8 mouse cellular contexts compared by ENCODE assay signal in the genomic region with DNA sequence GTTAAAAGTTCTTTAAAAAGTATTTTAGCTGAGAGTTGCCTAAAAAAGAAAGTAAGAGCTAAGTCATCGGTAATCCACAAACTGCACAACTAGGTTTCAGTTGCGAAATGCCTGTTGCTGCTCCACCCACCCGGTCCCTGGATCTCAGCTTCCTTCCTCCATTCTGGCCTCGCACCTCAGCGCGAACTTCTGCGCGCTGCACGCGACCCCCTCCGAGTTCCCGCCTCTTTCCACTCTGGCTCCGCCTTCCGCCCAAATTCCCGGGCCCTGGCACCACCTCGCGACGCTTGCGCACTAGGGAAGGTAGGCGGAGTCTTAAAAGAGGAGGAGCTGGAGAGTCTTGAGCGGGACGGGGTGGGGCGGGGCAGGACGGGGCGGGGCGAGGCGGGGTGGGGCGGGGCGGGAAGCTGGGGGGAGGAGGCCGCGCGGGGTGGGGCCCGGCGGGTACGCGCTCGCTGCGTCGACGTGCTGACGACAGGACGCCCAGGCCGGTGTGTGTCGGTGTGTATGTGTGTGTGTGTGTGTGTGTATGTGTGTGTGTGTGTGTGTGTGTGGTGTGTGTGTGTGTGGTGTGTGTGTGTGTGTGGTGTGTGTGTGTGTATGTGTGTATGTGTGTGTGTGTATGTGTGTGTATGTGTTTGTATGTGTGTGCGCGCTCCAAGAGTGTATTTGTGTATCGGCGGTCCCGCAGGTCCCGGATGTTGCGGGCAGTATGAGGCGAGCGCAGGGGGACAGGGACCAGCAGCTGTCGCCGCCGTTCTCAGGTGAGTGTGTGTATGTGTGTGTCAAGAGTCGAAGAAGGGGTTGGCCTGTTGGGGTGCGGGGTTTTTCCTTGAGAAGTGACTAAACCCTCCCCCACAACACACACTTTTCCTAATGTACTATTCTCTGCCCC. TPM values are rescaled to one million over a fixed set of nuclear protein-coding genes. Genes with fewer than 3 reads are reported as not detected.
A peak's percentile ranks its signal among the peaks of the same experiment; 100 is the strongest.
DNase-seq lines count a peak whose midpoint lies in the region; ATAC-seq and TF ChIP-seq lines count a peak whose summit lies in the region.

Spop (plus strand) TSS at position 440 of the 895 bp plus-strand sequence.

- WGBS in hindbrain, embryonic 14.5 days: 3% methylated on average over 40 of the region's 58 CpGs

- H3K9ac ChIP-seq in hindbrain, embryonic 14.5 days: peak within 1 kb of the TSS; percentile 78

- DNase-seq in Patski (ENCODE audit: low read depth, low spot score): peak; percentile 61
- DNase-seq in cerebellum, postnatal 14 days: peak; percentile 89 to 92
- DNase-seq in frontal cortex, postnatal 25 days (ENCODE audit: low spot score in 2 of 2): peak; percentile 65 to 72
- peak; percentile 86 for DNase-seq in hindbrain, embryonic 14.5 days (ENCODE audit: low spot score)
- peak; percentile 81 to 82 for DNase-seq in layer of hippocampus, postnatal 36 days
- DNase-seq in lung, postnatal 36 days: peak; percentile 96
- DNase-seq in retina, postnatal 1 day: peak; percentile 97
- peak; percentile 91 to 96 for DNase-seq in urinary bladder, adult 18-20 months (ENCODE audit: low spot score in 2 of 2)

- H3K27ac ChIP-seq in hindbrain, embryonic 14.5 days: peak within 1 kb of the TSS; percentile 92

- no peaks in the 10 kb centered on the region for H3K27me3 ChIP-seq in Patski
- no peaks in the 10 kb centered on the region for H3K27me3 ChIP-seq in hindbrain, embryonic 14.5 days (ENCODE audit: control insufficient read depth, insufficient read depth, low read length)

- POLR2A ChIA-PET in Patski (lab: Charles Lee): interaction anchor here (0.6 to 0.8 kb wide), 2 partner anchors 36 to 99 kb away, joined by 3 read pairs; no protein-coding TSS in a partner anchor

- no peaks in the 10 kb centered on the region for H3K36me3 ChIP-seq in hindbrain, embryonic 14.5 days (replicated peaks; ENCODE audit: control insufficient read depth, insufficient read depth)

- no peaks in the 10 kb centered on the region for H3K9me3 ChIP-seq in hindbrain, embryonic 14.5 days (ENCODE audit: control insufficient read depth, low read length)

- in situ Hi-C loops in Patski (cut with MboI; ENCODE audit: low pct_unique_long_range_greater_than_20kb): no loop called here

- peak within 1 kb of the TSS; percentile 57 for H3K4me3 ChIP-seq in hindbrain, embryonic 14.5 days (replicated peaks; ENCODE audit: low read length)

- peak; percentile 47 for ATAC-seq in Patski
- ATAC-seq in hindbrain, embryonic 14.5 days (ENCODE audit: low FRiP score): peak; percentile 87

- H3K4me2 ChIP-seq in hindbrain, embryonic 14.5 days (replicated peaks): peak within 1 kb of the TSS; percentile 73

- CTCF ChIA-PET in Patski (lab: Charles Lee): interaction anchor here (0.6 to 1.7 kb wide), 7 partner anchors 12 to 107 kb away, joined by 3 to 4 read pairs (median 3); no protein-coding TSS in a partner anchor

- TF ChIP-seq CTCF in Patski (IDR thresholded peaks at IDR 0.05): no peak

- H3K4me1 ChIP-seq in hindbrain, embryonic 14.5 days (replicated peaks; ENCODE audit: control insufficient read depth, insufficient read depth, low read length): peaks cover 22% of the 10 kb centered on the region

RNA-seq across cellular contexts. Expression of gene Spop, which starts in this region (rescaled TPM):
- 102 TPM for polyA plus RNA-seq in Patski (2021)
- polyA plus RNA-seq in hindbrain, embryonic 14.5 days (2014; fragmentation: Nextera tagmentation; extraction: Ambion mirVana): 160 and 167 TPM in 2 replicates
- total RNA-seq in layer of hippocampus, postnatal 36 days (2021): 100 to 1,000 TPM; 165 to 167 TPM

Comparison
In these comparisons a context has a peak if more than half of its experiments do, and no peak if none do; other contexts are left out.
1. Peak in every context shown above with its lines: DNase-seq, ATAC-seq, H3K4me3 ChIP-seq and H3K27ac ChIP-seq.